Mouse (Mus musculus): ENCODE measurements around the gene Dcun1d1. TPM values are rescaled to one million over a fixed set of nuclear protein-coding genes. Genes with fewer than 3 reads are reported as not detected.

The Dcun1d1 gene
- polyA plus RNA-seq, 1 experiment from 2014 or later = 107 TPM

DNA sequence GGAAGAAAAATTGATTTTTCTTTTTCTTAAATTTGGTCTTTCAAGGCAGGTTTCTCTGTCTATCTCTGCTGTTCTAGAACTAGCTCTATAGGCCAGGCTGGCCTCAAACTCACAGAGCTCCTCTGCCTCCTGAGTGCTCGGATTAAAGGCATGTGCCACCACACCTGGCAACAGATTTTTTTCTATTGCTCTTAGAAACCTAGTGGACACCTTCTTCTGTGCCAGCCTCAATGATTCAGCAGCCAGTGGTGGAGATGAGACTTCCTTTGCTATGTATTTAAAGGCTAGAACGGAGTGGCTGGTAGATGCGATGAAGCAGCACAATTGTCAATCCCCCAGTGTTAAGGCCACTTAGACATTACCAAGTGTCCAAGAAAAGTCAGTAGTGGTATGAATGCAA lies 13.2 kb downstream of the Dcun1d1 start:
- H3K27me3 ChIP-seq (ENCODE audit: control insufficient read depth, insufficient read depth, low read length) = no peaks in the 10 kb centered on the region
- H3K4me3 ChIP-seq (replicated peaks; ENCODE audit: low read depth, low read length) = no peak overlapping the region
- no peaks in the 10 kb centered on the region for H3K9me3 ChIP-seq (ENCODE audit: control insufficient read depth, low read length)
- no peak for DNase-seq
- no peak overlapping the region for H3K27ac ChIP-seq (replicated peaks; ENCODE audit: low read depth, low read length)
- H3K4me1 ChIP-seq (ENCODE audit: control insufficient read depth, insufficient read depth, low read length) = 0 out of 2 replicates have a peak, but pooled peaks cover 3% of the 10 kb centered on the region
- H3K9ac ChIP-seq (replicated peaks; ENCODE audit: low read length) = no peak overlapping the region
- 83% methylated on average over 3 of the region's 3 CpGs for WGBS
- H3K4me2 ChIP-seq (ENCODE audit: low read length) = no peak overlapping the region
- H3K36me3 ChIP-seq (ENCODE audit: control insufficient read depth, insufficient read depth, low read length) = no peaks in the 10 kb centered on the region
- ATAC-seq (ENCODE audit: low FRiP score, low TSS enrichment) = no peak

GRCm38 (mm10) chr3:35923495-35923894 lies 13.8 kb downstream of the Dcun1d1 start:
- no peak overlapping the region for H3K27ac ChIP-seq (replicated peaks; ENCODE audit: low read depth, low read length)
- DNase-seq (no peak), ATAC-seq (ENCODE audit: low FRiP score, low TSS enrichment) (no peak)
- no peaks in the 10 kb centered on the region for H3K36me3 ChIP-seq (ENCODE audit: control insufficient read depth, insufficient read depth, low read length)
- H3K4me3 ChIP-seq (replicated peaks; ENCODE audit: low read depth, low read length) = no peak overlapping the region
- no peak overlapping the region for H3K4me2 ChIP-seq (ENCODE audit: low read length)
- H3K9ac ChIP-seq (replicated peaks; ENCODE audit: low read length) = no peak overlapping the region
- 73% methylated on average over 7 of the region's 7 CpGs for WGBS
- no peaks in the 10 kb centered on the region for H3K9me3 ChIP-seq (ENCODE audit: control insufficient read depth, low read length)
- 0 out of 2 replicates have a peak, but pooled peaks cover 3% of the 10 kb centered on the region for H3K4me1 ChIP-seq (ENCODE audit: control insufficient read depth, insufficient read depth, low read length)
- no peaks in the 10 kb centered on the region for H3K27me3 ChIP-seq (ENCODE audit: control insufficient read depth, insufficient read depth, low read length)

GRCm38 (mm10) chr3:35922522-35922921 lies 14.7 kb downstream of the Dcun1d1 start:
- Histone ChIP-seq H3K27me3 (ENCODE audit: control insufficient read depth, insufficient read depth, low read length) (no peaks in the 10 kb centered on the region), H3K9me3 (ENCODE audit: control insufficient read depth, low read length) (no peaks in the 10 kb centered on the region), H3K4me2 (ENCODE audit: low read length) (no peak overlapping the region), H3K9ac (replicated peaks; ENCODE audit: low read length) (no peak overlapping the region), H3K36me3 (ENCODE audit: control insufficient read depth, insufficient read depth, low read length) (peaks cover 7% of the 10 kb centered on the region), H3K4me1 (ENCODE audit: control insufficient read depth, insufficient read depth, low read length) (0 out of 2 replicates have a peak, but pooled peaks cover 3% of the 10 kb centered on the region), H3K27ac (replicated peaks; ENCODE audit: low read depth, low read length) (no peak overlapping the region), H3K4me3 (replicated peaks; ENCODE audit: low read depth, low read length) (no peak overlapping the region)
- DNase-seq (no peak), ATAC-seq (ENCODE audit: low FRiP score, low TSS enrichment) (no peak)
- WGBS = 93% methylated on average over 4 of the region's 4 CpGs

- no peak for DNase-seq
- no peak for ATAC-seq (ENCODE audit: low FRiP score, low TSS enrichment)
- Histone ChIP-seq H3K4me1 (ENCODE audit: control insufficient read depth, insufficient read depth, low read length) (0 out of 2 replicates have a peak, but pooled peaks cover 3% of the 10 kb centered on the region), H3K9me3 (ENCODE audit: control insufficient read depth, low read length) (no peaks in the 10 kb centered on the region), H3K36me3 (ENCODE audit: control insufficient read depth, insufficient read depth, low read length) (peaks cover 23% of the 10 kb centered on the region), H3K9ac (replicated peaks; ENCODE audit: low read length) (no peak overlapping the region), H3K4me3 (replicated peaks; ENCODE audit: low read depth, low read length) (no peak overlapping the region), H3K27ac (replicated peaks; ENCODE audit: low read depth, low read length) (no peak overlapping the region), H3K27me3 (ENCODE audit: control insufficient read depth, insufficient read depth, low read length) (no peaks in the 10 kb centered on the region), H3K4me2 (ENCODE audit: low read length) (no peak overlapping the region)
- 89% methylated on average over 3 of the region's 3 CpGs for WGBS
These were observed 19.0 kb downstream of the Dcun1d1 start for GRCm38 (mm10) chr3:35918229-35918628.

- WGBS = 97% methylated on average over 7 of the region's 7 CpGs
- H3K4me1 ChIP-seq (ENCODE audit: control insufficient read depth, insufficient read depth, low read length) = no peaks in the 10 kb centered on the region
- H3K27ac ChIP-seq (replicated peaks; ENCODE audit: low read depth, low read length) = no peak overlapping the region
- H3K4me3 ChIP-seq (replicated peaks; ENCODE audit: low read depth, low read length) = no peak overlapping the region
- no peak for ATAC-seq (ENCODE audit: low FRiP score, low TSS enrichment)
- H3K9ac ChIP-seq (replicated peaks; ENCODE audit: low read length) = no peak overlapping the region
- H3K36me3 ChIP-seq (ENCODE audit: control insufficient read depth, insufficient read depth, low read length) = peaks cover 24% of the 10 kb centered on the region
- H3K4me2 ChIP-seq (ENCODE audit: low read length) = no peak overlapping the region
- no peaks in the 10 kb centered on the region for H3K9me3 ChIP-seq (ENCODE audit: control insufficient read depth, low read length)
- no peak for DNase-seq
- no peaks in the 10 kb centered on the region for H3K27me3 ChIP-seq (ENCODE audit: control insufficient read depth, insufficient read depth, low read length)
These were observed 28.1 kb downstream of the Dcun1d1 start for GRCm38 (mm10) chr3:35908982-35909680.

- 82% methylated on average over 5 of the region's 5 CpGs for WGBS
These were observed 36.6 kb downstream of the Dcun1d1 start for GRCm38 (mm10) chr3:35900555-35901204.

GRCm38 (mm10) chr3:35899109-35899508 lies 38.1 kb downstream of the Dcun1d1 start:
- Histone ChIP-seq H3K27me3 (ENCODE audit: control insufficient read depth, insufficient read depth, low read length) (no peaks in the 10 kb centered on the region), H3K4me3 (replicated peaks; ENCODE audit: low read depth, low read length) (no peak overlapping the region), H3K9me3 (ENCODE audit: control insufficient read depth, low read length) (no peaks in the 10 kb centered on the region), H3K4me2 (ENCODE audit: low read length) (no peak overlapping the region), H3K36me3 (ENCODE audit: control insufficient read depth, insufficient read depth, low read length) (peaks cover 30% of the 10 kb centered on the region), H3K9ac (replicated peaks; ENCODE audit: low read length) (no peak overlapping the region), H3K4me1 (ENCODE audit: control insufficient read depth, insufficient read depth, low read length) (no peaks in the 10 kb centered on the region), H3K27ac (replicated peaks; ENCODE audit: low read depth, low read length) (no peak overlapping the region)
- whole genome bisulfite sequencing = 95% methylated on average over 3 of the region's 3 CpGs
- DNase-seq = no peak
- no peak for ATAC-seq (ENCODE audit: low FRiP score, low TSS enrichment)

More at GRCm38 (mm10) chr3:35900555-35901204, 36.6 kb downstream of the Dcun1d1 start:
- Histone ChIP-seq H3K36me3 (ENCODE audit: control insufficient read depth, insufficient read depth, low read length) (peaks cover 30% of the 10 kb centered on the region), H3K4me2 (ENCODE audit: low read length) (no peak overlapping the region), H3K9me3 (ENCODE audit: control insufficient read depth, low read length) (no peaks in the 10 kb centered on the region), H3K9ac (replicated peaks; ENCODE audit: low read length) (no peak overlapping the region), H3K27me3 (ENCODE audit: control insufficient read depth, insufficient read depth, low read length) (no peaks in the 10 kb centered on the region), H3K4me3 (replicated peaks; ENCODE audit: low read depth, low read length) (no peak overlapping the region), H3K4me1 (ENCODE audit: control insufficient read depth, insufficient read depth, low read length) (no peaks in the 10 kb centered on the region), H3K27ac (replicated peaks; ENCODE audit: low read depth, low read length) (no peak overlapping the region)
- DNase-seq (no peak), ATAC-seq (ENCODE audit: low FRiP score, low TSS enrichment) (no peak)

DNA sequence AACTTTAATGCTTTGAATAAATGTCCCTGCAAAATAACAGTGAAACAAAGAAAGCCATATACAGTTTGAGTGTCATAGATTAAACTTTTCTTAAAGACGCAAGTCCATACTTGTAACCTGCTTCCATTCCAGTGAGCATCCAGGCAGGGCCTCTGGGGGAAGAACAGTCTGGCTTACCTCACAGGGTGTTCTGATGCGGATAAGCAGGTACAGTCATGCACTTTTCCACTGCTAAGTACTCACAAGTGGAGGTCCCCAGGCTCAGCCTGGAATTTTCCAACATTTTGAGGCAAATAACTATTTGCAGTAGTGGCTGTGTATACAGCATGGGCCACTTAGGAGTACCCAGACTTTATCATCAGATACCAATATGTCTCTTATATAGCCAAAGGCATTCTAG lies 39.3 kb downstream of the Dcun1d1 start:
- H3K4me3 ChIP-seq (replicated peaks; ENCODE audit: low read depth, low read length) = no peak overlapping the region
- H3K9me3 ChIP-seq (ENCODE audit: control insufficient read depth, low read length) = no peaks in the 10 kb centered on the region
- 96% methylated on average over 2 of the region's 2 CpGs for WGBS
- H3K27ac ChIP-seq (replicated peaks; ENCODE audit: low read depth, low read length) = no peak overlapping the region
- DNase-seq (no peak), ATAC-seq (ENCODE audit: low FRiP score, low TSS enrichment) (no peak)
- H3K4me2 ChIP-seq (ENCODE audit: low read length) = no peak overlapping the region
- no peaks in the 10 kb centered on the region for H3K27me3 ChIP-seq (ENCODE audit: control insufficient read depth, insufficient read depth, low read length)
- no peaks in the 10 kb centered on the region for H3K4me1 ChIP-seq (ENCODE audit: control insufficient read depth, insufficient read depth, low read length)
- H3K36me3 ChIP-seq (ENCODE audit: control insufficient read depth, insufficient read depth, low read length) = peaks cover 27% of the 10 kb centered on the region
- H3K9ac ChIP-seq (replicated peaks; ENCODE audit: low read length) = no peak overlapping the region

DNA sequence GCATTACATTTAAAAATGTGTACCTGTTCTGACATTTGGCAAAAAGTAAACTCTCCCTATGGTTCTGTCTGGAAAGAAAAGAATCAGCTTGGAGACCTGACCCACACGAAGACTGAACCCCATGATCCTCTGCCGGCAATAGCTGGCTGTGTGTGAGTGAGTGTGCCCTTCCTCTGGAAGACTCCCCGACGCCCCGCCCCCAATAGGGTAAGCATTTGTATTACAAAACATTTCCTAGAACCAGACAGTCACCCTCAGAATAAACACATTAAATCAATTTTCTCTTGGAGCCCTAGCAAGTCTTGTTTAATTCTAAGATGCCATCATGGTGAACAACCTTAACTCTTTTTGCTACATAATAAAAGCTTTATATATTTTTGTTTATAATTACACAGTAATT lies 44.1 kb downstream of the Dcun1d1 start:
- Histone ChIP-seq H3K36me3 (ENCODE audit: control insufficient read depth, insufficient read depth, low read length) (peaks cover 31% of the 10 kb centered on the region), H3K27me3 (ENCODE audit: control insufficient read depth, insufficient read depth, low read length) (no peaks in the 10 kb centered on the region), H3K4me1 (ENCODE audit: control insufficient read depth, insufficient read depth, low read length) (no peaks in the 10 kb centered on the region), H3K4me2 (ENCODE audit: low read length) (no peak overlapping the region), H3K27ac (replicated peaks; ENCODE audit: low read depth, low read length) (no peak overlapping the region), H3K4me3 (replicated peaks; ENCODE audit: low read depth, low read length) (no peak overlapping the region), H3K9ac (replicated peaks; ENCODE audit: low read length) (no peak overlapping the region), H3K9me3 (ENCODE audit: control insufficient read depth, low read length) (no peaks in the 10 kb centered on the region)
- WGBS = 91% methylated on average over 5 of the region's 5 CpGs
- DNase-seq (no peak), ATAC-seq (ENCODE audit: low FRiP score, low TSS enrichment) (no peak)
